Mouse (Mus musculus) C2C12 (cell line): Measurements from ENCODE around the gene Ltbp3.

Experiments used
- CEBPB ChIP-seq: IDR thresholded peaks from one replicate; pipeline ENCODE4 v1.6.1; 2011; ENCODE audit warnings: low read depth, mild to moderate bottlenecking, control low read depth, moderate library complexity
- CTCF ChIP-seq: IDR thresholded peaks from one replicate; pipeline ENCODE4 v1.5.1; 2011; ENCODE audit not compliant: control insufficient read depth, insufficient read depth, insufficient read length
- FOSL1 ChIP-seq: IDR thresholded peaks from one replicate; pipeline ENCODE4 v1.8.0; 2011; ENCODE audit warnings: mild to moderate bottlenecking, low read length; ENCODE audit not compliant: poor library complexity, insufficient read depth, severe bottlenecking
- MAX ChIP-seq: IDR thresholded peaks from one replicate; pipeline ENCODE4 v1.6.1; 2011; ENCODE audit warnings: mild to moderate bottlenecking, control low read depth
- MYOD1 ChIP-seq: IDR thresholded peaks from one replicate; pipeline ENCODE4 v1.6.1; 2011; ENCODE audit warnings: low read depth; ENCODE audit not compliant: control insufficient read depth, insufficient read length
- USF1 ChIP-seq: IDR thresholded peaks from one replicate; pipeline ENCODE4 v1.6.1; 2011; ENCODE audit warnings: low read depth, mild to moderate bottlenecking, control low read depth, moderate library complexity

GRCm38 (mm10) chr19:5800632-5801431 is 60.1 kb downstream of the Ltbp3 start:
- TF ChIP-seq MAX (peak; percentile 45), CTCF (no peak), CEBPB (no peak), MYOD1 (no peak), FOSL1 (no peak), USF1 (no peak)
